Mouse (Mus musculus) hematopoietic multipotent progenitor cell, adult 10-12 weeks (in vitro differentiated cells): Measurements from ENCODE around the gene Gm3139. TPM values are rescaled to one million over a fixed set of nuclear protein-coding genes. Genes with fewer than 3 reads are reported as not detected.

ENCODE experiments used
- polyA plus RNA-seq: library from polyadenylated mRNA; stranded (reverse); fragments of >175 nt; gene quantifications from 2 replicates; pipeline ENCODE4 v1.2.3, GENCODE M21; 2012; ENCODE audit warnings: low replicate concordance

Gm3139 gene
- not detected in 2 replicates for polyA plus RNA-seq

GRCm38 (mm10) chr5:94525987-94526386 lies at the start of gene Gm3139:
Gene Gm3139 (plus strand): TSS chr5:94526287.

Other genes with a start within 250 kb of the Gm3139 start
- gene A430089I19Rik, start 219.5 kb upstream of the Gm3139 start, polyA plus RNA-seq = not detected in 2 replicates
- gene Gm6502, start 211.9 kb upstream of the Gm3139 start, polyA plus RNA-seq = not detected in 2 replicates
- gene AA792892, start 186.5 kb upstream of the Gm3139 start, polyA plus RNA-seq = not detected in 2 replicates
- gene Gm7682, start 80.5 kb upstream of the Gm3139 start, polyA plus RNA-seq = not detected in 2 replicates
- gene Gm3147, start 90.1 kb downstream of the Gm3139 start, polyA plus RNA-seq = not detected in 2 replicates
- gene Gm6509, start 97.7 kb downstream of the Gm3139 start, polyA plus RNA-seq = not detected in 2 replicates
- gene Gm6205, start 122.1 kb downstream of the Gm3139 start, polyA plus RNA-seq = not detected in 2 replicates